Mouse (Mus musculus) A20 (cell line): Measurements from ENCODE around the gene Kcnj6.

ENCODE experiments used
- DNase-seq: peaks from one replicate; pipeline ENCODE4 v3.0.0-alpha.2; 2011; ENCODE audit warnings: low read depth, low spot score

Kcnj6 gene

DNA sequence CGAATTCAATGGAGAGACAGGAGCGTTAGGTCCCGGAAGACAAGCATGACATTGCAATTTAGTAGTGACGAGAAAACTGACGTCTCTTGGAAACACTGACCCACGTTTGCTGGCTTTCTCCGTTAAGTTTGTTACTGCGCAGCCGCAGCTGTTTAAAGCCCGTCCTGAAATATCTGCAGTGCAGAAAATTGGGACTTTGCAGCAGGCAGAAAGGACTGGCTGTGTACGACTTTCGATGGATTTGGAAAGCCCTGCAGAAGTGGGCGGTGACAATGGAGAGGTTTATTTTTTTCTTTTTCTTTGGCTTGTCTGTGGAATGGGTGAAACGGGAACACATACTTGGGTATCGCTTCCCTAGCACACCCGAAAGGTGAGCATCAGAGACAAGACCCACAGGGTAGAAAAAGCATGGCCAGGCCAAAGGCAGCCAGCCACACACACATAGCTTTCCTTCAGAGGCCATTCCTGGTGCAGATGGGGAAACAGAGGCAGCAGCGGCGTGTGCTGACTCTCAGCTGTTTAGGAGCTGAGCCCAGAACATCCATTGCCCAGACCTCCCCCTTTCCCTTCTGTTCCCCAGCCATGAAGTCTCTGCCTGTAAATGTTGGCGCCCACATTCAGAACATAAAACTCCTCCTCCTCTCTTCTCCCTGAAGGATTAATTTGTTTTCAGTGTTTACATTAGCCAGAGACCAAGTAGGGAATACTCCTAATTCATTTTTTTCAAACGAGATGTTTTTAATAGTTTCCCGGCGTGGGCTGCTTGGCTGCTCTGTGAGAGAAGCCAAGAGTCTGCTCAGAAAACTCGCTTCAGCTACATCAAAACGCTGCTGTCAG is 215.2 kb downstream of the Kcnj6 start:
- no peak for DNase-seq

DNA sequence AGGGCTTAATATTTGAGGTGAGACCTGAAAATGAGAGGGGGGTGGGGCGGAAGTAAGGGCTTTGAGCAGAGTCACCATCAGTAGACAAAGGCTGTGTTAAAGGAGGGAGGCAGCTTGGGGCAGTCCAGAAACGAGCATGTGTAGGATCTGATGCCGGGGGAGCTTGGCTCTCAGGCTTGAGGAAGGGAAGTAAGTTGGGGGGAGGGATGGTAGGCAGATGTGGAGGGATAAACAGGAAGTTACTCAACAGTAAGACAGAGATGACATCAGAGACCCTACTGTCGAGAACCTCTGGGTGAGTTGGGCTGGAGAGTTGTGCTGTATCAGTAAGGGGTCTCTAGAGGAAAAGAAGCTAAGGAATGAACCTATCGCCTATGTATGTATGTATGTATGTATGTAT is 223.6 kb downstream of the Kcnj6 start:
- DNase-seq, result peak; percentile 14

DNA sequence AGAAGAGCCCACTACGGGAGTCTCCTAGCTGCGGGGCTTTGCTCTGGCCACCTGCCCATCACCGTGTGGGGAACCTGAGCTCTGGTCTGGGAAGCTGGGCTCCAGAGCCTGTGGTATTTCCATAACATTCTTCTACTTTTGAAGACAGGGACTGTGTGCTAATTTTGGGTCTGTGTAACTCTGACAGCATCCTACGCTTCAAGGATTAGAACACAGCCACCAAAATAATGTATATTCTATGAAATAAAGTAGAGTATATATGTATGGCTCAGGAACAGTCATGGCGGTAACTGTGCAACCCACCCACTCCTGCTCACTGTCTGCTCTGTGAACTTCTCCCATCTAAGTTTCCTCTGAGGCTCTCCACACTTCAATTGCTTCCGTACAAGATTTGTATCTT is 229.9 kb downstream of the Kcnj6 start:
- no peak for DNase-seq

DNA sequence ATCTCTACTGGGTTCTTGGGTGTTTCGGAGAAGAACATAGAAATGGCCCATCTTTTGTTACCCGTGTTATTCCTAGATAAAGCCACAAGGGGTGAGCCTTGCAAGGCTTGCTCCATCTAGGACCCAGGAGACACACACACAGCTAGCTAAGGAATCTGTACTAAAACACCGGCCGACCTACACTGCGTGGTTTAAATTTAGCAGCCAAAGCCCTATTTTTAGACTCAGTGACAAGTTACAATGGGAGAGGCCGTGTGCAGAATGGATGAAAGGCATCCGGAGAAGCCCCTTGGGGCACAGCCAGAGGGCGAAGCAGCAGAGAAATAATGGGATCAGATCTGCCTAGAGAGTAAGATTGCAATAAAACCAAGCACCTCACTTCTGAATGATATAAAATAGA is 232.4 kb downstream of the Kcnj6 start:
- no peak for DNase-seq

DNA sequence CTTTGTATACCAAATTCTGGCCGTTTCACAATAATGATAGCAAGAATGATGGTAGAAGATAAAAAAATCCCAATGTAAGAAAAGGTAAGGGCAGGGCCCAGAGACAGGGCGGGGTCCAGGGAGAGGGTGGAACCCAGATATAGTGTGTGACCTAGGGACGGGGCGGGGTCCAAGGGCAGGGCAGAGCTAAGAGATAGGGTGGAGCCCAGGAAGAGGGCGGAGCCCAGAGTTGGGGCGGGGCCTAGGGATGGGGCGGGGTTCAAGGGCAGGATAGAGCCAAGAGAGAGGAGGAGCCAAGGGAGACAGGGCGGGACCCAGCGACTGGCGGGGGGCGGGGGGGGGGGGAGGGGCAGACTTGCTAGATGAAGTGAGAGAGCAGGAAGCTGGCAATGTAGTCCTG is 236.8 kb downstream of the Kcnj6 start:
- DNase-seq, result peak; percentile 69

DNA sequence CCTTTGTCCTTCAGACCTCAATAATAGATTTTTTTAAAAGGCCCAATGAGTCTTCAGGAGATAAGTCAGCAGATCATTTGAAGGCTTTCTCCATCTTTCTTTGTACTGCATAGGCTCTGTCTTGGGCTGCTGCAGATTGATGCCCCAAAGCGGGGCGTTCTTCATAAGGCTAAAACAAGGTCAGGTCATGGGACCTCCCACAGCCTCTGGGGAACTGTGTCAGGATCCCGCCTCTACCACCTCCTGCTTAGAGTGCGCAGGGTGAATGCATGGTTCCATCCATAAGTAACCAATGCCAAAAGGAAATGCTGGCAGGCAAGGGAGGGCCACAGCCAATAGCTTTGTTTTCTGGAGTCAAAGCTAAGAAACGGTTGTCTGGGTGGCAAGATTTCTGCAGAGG is 237.7 kb downstream of the Kcnj6 start:
- no peak for DNase-seq

DNA sequence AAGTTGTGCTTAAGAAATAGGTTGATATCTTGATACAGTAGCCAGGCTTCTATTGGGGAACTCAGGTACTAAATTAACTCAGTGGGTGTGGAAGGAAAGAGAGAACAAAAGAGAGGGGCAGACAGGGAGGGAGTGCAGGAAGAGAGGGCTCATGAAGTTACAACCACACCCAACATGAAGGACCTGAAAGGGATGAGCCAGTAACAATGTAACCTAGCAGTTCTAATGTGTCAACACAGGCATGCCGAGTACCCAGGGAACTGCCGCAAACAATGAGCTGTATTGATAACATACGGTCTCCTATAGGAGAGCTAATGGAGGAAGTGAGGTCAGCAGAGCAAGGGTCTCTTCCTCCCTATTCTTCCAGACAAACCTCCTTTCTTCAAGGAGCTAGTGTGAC is 238.9 kb downstream of the Kcnj6 start:
- no peak for DNase-seq

DNA sequence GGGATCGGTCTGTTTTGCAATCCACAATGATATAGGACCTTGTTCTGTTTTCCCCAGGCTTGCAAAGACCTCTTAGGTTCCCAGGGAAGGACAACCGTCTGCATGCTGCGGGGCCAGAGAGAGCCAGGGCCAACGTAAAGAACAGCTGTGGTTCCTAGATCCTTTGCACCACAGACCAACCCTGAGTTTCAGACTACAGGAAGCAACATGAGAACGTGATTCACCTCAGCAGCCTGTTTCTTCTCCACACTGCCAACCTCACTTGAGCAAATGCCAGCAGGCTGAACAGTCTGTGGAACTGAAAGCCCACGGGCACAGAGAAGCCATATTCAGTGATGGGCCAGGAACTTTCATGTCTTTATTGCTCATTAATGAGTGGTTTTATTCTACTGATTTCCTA is 241.1 kb downstream of the Kcnj6 start:
- no peak for DNase-seq

DNA sequence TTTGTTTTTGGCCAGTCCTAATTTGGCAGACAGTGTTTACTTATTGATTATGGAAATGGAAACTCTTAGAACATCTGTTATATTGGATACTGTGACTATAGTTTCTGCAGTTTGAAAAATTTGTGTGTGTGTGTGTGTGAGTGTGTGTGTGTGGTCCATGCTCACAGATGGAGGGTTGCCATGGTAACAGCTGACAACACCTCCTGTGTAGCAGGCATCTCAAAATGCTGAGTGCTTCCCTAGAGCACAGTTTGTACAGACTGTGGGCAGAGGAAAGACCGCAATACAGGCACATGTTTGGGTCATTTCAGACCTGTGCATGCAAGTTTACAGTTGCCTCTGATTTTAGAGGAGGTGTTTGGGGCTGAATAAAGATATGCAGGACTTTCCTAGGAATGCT is 244.0 kb downstream of the Kcnj6 start:
- DNase-seq, result no peak

DNA sequence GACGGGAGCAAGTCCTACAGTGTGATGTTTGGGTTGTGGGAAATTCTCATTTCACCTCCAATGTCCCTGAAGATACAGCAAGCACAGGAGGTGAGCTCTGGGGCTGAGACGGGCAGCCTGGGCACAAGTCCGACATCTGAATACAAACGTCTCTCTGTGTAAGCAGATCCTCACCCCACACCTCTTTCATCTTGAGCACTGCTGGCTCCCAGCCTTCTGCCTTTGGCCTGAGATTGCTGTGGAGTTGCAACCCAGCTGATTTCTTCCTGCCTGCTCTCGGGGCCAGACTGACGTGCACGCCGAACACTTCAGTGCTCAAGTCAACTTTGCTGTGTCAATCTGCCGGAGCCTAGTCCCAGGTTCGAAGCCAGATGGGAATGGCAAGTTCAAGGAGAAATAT is 244.7 kb downstream of the Kcnj6 start:
- DNase-seq, result no peak

DNA sequence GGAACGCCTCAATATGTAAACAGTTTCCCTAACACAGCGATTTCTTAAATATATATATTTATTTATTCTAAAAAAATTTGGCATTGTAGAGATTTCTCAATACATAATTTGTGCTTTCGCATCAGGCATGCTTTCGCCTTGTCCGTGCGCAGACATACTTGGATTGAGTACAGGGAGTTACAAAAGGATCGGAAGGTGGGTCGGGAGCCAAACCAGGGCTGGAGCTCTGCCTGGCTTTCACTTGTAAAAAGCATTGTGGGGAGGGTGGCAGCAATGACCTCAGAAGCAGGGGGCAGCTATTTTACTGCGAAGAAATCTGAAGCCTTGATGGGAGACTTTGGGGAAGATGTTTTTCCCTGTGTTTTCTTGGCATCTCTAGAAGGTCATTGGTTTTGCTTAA is 252.5 kb downstream of the Kcnj6 start:
- no peak for DNase-seq

DNA sequence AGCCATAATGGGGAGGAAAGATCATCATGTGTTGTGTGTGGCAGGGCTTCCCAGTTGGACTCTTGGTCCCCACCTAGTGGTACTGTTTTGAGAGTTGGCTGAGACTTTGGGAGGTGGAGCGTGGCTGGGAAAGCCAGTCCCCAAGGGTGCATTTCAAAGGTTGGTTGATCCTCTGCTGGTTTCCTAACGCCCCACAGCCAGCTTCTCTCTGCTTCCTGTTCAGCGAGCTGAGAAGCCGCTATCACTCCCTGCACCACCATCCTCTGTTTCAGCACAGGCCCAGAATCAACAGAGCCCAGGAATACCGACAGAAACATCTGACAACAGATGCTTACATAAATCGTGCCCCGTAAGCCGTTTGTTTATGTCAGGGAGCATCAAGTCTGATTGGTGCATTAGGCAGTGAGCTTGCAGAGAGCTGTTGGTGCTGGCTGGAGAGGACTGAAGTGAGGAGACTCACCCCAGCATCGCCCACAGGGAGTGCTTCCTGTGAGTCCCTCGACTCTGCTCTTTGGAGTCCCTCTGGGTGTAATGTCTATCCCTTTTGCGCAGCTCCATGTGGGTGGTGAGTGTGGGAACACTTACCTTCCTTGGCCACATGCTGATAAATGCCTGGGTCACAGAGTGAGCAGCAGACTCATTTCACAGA is 253.5 kb downstream of the Kcnj6 start:
- peak; percentile 19 for DNase-seq

DNA sequence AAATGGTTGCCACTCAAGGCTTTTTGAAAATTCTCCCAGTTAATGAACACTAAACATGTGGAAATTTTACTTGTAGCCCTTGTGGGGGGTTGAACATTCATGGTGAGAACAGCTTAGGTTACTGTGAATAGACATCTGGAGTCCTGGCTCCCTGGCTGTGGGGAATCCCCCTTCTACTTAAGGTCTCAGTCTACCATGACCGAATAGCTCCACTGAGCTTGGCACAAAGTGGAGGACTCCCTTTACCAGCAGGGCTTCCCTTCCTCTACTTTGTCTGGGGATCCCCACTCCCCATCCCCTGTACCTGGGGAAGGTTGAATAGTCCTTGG is 260.2 kb downstream of the Kcnj6 start:
- DNase-seq, result no peak

DNA sequence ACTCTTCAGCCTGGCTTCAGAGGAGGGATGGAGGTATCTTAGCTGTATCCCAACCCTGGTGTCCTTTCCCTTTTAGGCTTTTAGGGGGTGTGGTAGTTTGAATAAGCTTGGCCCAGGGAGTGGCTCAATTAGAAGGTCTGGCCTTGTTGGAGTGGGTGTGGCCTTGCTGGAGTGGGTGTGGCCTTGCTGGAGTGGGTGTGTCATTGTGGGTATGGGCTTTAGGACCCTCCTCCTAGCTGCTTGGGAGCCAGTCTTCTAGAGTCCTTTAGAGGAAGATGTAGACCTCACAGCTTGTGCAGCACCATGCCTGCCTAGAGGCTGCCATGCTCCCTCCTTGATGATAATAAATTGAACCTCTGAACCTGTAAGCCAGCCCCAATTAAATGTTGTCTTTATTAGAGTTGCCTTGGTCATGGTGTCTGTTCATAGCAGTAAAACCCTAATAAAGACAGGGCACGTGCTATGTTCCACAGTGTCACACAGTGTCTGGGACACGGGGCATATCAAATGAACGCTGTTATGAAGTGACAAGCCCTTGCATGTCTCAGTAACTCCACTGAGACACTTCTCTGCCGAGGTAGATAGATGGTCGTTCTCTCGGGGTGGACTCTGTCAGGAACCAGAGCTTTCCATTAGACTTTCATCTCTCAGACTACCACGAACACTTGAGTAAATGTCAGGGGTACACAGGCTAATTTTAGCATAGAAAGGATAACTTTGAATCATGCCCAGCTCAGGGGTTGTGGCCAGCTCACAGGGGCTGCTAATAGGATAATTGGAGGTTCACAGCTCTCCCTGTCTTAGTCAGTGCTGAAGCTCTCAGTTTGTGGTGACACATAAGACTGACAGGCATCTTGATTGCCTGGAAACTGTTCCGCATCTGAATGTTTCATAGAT is 260.8 kb downstream of the Kcnj6 start:
- DNase-seq, result no peak

DNA sequence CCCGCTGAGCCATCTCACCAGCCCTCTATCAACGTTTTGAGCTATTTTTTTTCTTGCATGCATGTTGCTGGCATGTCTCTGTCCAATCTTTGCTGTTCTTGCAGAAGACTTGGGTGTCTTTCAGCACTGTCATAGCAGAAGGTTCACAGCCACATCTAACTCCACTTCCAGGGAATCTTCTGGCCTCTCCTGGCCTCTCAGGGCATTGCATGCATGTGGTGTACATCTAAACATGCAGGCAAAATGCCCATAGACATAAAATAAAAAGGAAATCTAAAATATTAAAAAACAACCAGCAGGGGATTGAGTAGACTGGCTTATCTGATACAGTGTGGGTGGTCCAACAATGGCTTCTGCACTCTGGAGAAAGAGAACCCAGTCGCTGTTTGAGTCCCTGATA is 262.0 kb downstream of the Kcnj6 start:
- no peak for DNase-seq

DNA sequence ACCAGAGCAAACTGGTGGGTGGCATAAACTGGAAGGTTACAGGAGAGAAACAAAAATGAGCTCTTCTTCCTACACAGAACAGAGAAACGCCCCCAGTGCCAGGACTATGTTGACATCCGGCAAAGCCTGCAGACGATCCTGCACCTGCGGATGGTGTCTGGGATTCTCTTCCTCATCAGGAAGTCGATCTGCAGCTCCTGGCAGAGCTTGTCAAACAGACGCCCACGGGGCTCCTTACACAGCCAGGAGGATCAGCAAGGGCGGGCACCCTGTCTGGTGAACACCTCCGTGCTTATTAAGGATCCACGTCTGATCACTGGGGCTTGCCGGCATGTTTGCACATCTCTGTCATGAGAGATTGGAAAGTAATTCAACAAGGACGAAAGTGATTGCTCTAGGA is 266.5 kb downstream of the Kcnj6 start:
- no peak for DNase-seq

DNA sequence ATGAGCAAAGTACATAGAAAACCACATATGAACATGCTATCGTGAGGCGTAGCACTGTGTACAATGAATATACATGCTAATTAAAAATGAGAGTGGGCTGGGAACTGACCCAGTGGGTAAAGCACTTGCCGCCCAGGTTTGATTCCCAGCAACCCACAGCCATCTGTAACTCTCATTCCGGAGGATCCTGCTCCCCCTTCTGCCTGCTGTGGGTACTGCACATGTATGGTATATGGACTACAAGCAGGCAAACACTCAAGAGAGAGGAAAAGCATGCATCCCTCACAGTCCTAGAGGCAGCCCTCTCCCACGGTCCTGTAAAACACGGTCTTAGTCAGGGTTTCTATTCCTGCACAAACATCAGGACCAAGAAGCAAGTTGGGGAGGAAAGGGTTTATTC is 268.3 kb downstream of the Kcnj6 start:
- no peak for DNase-seq

DNA sequence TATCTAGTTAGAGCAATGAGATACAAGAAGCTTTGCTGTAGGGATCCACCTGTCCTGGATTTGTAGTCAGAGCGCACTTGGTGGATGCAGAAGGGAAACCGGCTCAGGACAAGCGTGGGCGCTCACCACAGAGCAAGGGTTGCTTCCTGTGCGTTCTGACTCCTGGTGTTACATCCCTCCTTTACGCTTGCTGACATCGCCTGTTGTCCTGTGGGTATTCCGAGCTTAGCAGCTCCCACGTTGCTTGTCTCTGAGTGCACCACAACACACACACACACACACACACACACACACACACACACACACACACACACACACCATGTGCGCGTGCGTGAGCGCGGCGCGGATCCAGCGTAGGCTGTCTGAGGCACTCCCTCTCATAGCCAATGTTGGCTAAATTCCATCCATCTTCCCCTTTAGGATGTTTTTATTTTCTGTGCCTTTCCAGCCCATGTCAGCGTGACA is 272.7 kb downstream of the Kcnj6 start:
- peak; percentile 81 for DNase-seq

DNA sequence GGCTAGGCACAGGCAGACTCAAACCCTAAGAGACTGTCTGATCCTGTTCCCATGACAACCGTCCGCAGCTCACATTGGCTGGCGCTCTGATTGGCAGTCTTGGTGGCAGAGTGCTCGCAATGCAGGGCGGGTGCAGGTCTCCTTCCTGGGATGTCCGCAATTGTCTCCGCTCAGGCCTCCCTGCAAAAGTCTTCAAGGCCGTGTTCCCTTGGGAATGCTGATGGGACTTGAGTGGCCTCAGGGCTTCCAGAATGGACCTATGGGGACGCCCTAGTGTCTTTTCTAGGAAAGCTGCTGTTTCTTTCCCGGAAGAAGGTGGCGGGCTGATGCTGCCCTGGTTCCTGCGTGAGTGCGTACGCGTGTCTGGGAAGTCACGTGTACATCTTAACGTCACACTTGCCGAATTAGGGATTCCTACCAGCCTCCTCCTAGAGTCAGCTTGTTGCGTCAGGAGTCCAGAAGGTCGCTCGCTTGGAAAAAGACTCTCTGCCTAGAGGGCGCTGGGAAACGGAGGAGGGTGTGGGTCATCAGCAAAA is 273.4 kb downstream of the Kcnj6 start:
- peak; percentile 93 for DNase-seq

DNA sequence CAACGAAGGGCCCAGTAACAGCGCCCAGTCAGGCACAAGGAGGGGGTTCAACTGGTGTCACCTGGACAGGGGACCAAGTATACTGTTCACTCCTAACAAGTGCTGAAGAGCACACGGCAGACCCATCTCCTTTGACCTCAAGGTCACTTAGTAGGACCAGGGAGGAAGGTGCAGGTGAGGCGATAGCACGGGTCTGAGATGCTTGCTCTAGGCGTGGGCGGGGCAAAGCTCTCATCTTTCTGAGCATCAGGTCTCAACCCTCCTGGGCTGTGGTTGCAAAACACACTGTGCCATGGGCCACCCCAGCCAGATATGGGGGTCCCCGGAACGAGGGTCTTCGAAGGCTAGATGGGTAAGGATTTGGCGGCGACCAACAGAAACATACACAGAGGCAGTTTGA is 274.6 kb downstream of the Kcnj6 start:
- DNase-seq, result no peak

DNA sequence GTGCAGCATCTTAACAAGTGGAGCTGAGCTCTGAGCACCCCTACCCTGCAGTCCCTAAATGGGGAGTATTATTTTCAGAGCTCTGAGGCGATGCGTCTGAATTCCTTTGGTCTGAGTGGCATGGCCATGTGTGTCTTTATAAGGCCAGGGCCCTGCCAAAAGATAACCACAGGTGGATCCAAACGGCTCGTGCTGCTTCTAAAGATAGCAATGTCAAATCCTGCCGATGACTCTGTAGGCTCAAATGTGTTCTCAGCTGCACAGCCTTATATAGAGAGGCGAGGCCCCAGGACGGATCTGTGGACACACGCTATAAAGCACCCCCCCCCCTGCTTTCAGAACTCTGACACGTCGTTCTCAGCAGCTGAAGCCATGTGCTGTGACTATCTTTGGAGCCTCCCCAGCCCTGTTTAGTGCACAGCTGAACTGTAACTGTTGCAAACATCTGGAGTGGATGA is 275.9 kb downstream of the Kcnj6 start:
- DNase-seq, result peak; percentile 78
